Mouse (Mus musculus): ENCODE results near the gene Cd5. TPM values are rescaled to one million over a fixed set of nuclear protein-coding genes. Genes with fewer than 3 reads are reported as not detected.

Cd5 gene
- total and polyA plus RNA-seq, 2 experiments: 0.28 to 0.49 TPM

GRCm38 (mm10) chr19:10689470-10690166 lies 49.2 kb downstream of the Cd5 start:
- no peaks in the 10 kb centered on the region for H3K27me3 ChIP-seq (ENCODE audit: control insufficient read depth, insufficient read depth, low read length)
- 23% methylated on average over 5 of the region's 5 CpGs for WGBS
- H3K36me3 ChIP-seq (ENCODE audit: control insufficient read depth, insufficient read depth, low read length): no peaks in the 10 kb centered on the region
- peak overlapping the region; percentile 90 for H3K9ac ChIP-seq (ENCODE audit: low read depth, low read length)
- peak overlapping the region; percentile 81 for H3K4me3 ChIP-seq (ENCODE audit: insufficient read depth, low read depth, low read length)
- H3K79me2 ChIP-seq (ENCODE audit: control insufficient read depth, insufficient read depth, low read length): peaks cover 29% of the 10 kb centered on the region
- H3K4me1 ChIP-seq (ENCODE audit: control insufficient read depth, insufficient read depth, low read length): peaks cover 23% of the 10 kb centered on the region
- peak overlapping the region; percentile 89 for H3K27ac ChIP-seq (replicated peaks; ENCODE audit: insufficient read depth, low read depth, low read length)
- TF ChIP-seq CTCF (IDR thresholded peaks at IDR 0.05; ENCODE audit: low read depth, low read length) (no peak), POLR2A (IDR thresholded peaks at IDR 0.05; ENCODE audit: extremely low read depth, insufficient read depth, low read length) (no peak)
- peak; percentile 70 for DNase-seq (ENCODE audit: extremely low read depth, low read depth, low spot score)

GRCm38 (mm10) chr19:10688537-10689352 lies 50.1 kb downstream of the Cd5 start, which contains the start of gene Vps37c:
Gene Vps37c, plus strand, starts transcription at chr19:10688735.
- H3K79me2 ChIP-seq (ENCODE audit: control insufficient read depth, insufficient read depth, low read length): peaks cover 22% of the 10 kb centered on the region; the same call in 1 of the 2 replicates
- H3K27me3 ChIP-seq (ENCODE audit: control insufficient read depth, insufficient read depth, low read length): no peaks in the 10 kb centered on the region
- H3K9ac ChIP-seq (ENCODE audit: low read depth, low read length): peak within 1 kb of the TSS; percentile 90
- under 1% methylated on average over 73 of the region's 74 CpGs for WGBS
- TF ChIP-seq POLR2A (IDR thresholded peaks at IDR 0.05; ENCODE audit: extremely low read depth, insufficient read depth, low read length) (peak; percentile 70), CTCF (IDR thresholded peaks at IDR 0.05; ENCODE audit: low read depth, low read length) (0 out of 2 replicates have a peak, but pooled peaks have one; percentile 0)
- peaks cover 23% of the 10 kb centered on the region for H3K4me1 ChIP-seq (ENCODE audit: control insufficient read depth, insufficient read depth, low read length)
- peak within 1 kb of the TSS; percentile 81 for H3K4me3 ChIP-seq (ENCODE audit: insufficient read depth, low read depth, low read length)
- DNase-seq (ENCODE audit: extremely low read depth, low read depth, low spot score): peak; percentile 84
- peak within 1 kb of the TSS; percentile 89 for H3K27ac ChIP-seq (replicated peaks; ENCODE audit: insufficient read depth, low read depth, low read length)
- no peaks in the 10 kb centered on the region for H3K36me3 ChIP-seq (ENCODE audit: control insufficient read depth, insufficient read depth, low read length)

- no peaks in the 10 kb centered on the region for H3K36me3 ChIP-seq (ENCODE audit: control insufficient read depth, insufficient read depth, low read length)
- 74% methylated on average over 2 of the region's 2 CpGs for WGBS
- H3K4me3 ChIP-seq (ENCODE audit: insufficient read depth, low read depth, low read length): no peak overlapping the region
- no peak for TF ChIP-seq CTCF (IDR thresholded peaks at IDR 0.05; ENCODE audit: low read depth, low read length)
- no peak for TF ChIP-seq POLR2A (IDR thresholded peaks at IDR 0.05; ENCODE audit: extremely low read depth, insufficient read depth, low read length)
- H3K27ac ChIP-seq (replicated peaks; ENCODE audit: insufficient read depth, low read depth, low read length): no peak overlapping the region
- DNase-seq (ENCODE audit: extremely low read depth, low read depth, low spot score): no peak
- peaks cover 8% of the 10 kb centered on the region for H3K4me1 ChIP-seq (ENCODE audit: control insufficient read depth, insufficient read depth, low read length)
- no peak overlapping the region for H3K9ac ChIP-seq (ENCODE audit: low read depth, low read length)
- H3K79me2 ChIP-seq (ENCODE audit: control insufficient read depth, insufficient read depth, low read length): peaks cover 8% of the 10 kb centered on the region; the same call in 1 of the 2 replicates
- no peaks in the 10 kb centered on the region for H3K27me3 ChIP-seq (ENCODE audit: control insufficient read depth, insufficient read depth, low read length)
Observed at GRCm38 (mm10) chr19:10685727-10686126, 53.1 kb downstream of the Cd5 start.

GRCm38 (mm10) chr19:10685081-10685480 lies 53.7 kb downstream of the Cd5 start:
- H3K4me3 ChIP-seq (ENCODE audit: insufficient read depth, low read depth, low read length): no peak overlapping the region
- H3K79me2 ChIP-seq (ENCODE audit: control insufficient read depth, insufficient read depth, low read length): peaks cover 6% of the 10 kb centered on the region; the same call in 1 of the 2 replicates
- WGBS: 91% methylated on average over 9 of the region's 9 CpGs
- H3K27me3 ChIP-seq (ENCODE audit: control insufficient read depth, insufficient read depth, low read length): no peaks in the 10 kb centered on the region
- no peaks in the 10 kb centered on the region for H3K36me3 ChIP-seq (ENCODE audit: control insufficient read depth, insufficient read depth, low read length)
- DNase-seq (ENCODE audit: extremely low read depth, low read depth, low spot score): no peak
- H3K9ac ChIP-seq (ENCODE audit: low read depth, low read length): no peak overlapping the region
- TF ChIP-seq POLR2A (IDR thresholded peaks at IDR 0.05; ENCODE audit: extremely low read depth, insufficient read depth, low read length) (no peak), CTCF (IDR thresholded peaks at IDR 0.05; ENCODE audit: low read depth, low read length) (no peak)
- H3K4me1 ChIP-seq (ENCODE audit: control insufficient read depth, insufficient read depth, low read length): peaks cover 6% of the 10 kb centered on the region; the same call in 1 of the 2 replicates
- H3K27ac ChIP-seq (replicated peaks; ENCODE audit: insufficient read depth, low read depth, low read length): no peak overlapping the region

GRCm38 (mm10) chr19:10681571-10681970 lies 57.2 kb downstream of the Cd5 start:
- no peak for DNase-seq (ENCODE audit: extremely low read depth, low read depth, low spot score)
- H3K36me3 ChIP-seq (ENCODE audit: control insufficient read depth, insufficient read depth, low read length): no peaks in the 10 kb centered on the region
- no peaks in the 10 kb centered on the region for H3K79me2 ChIP-seq (ENCODE audit: control insufficient read depth, insufficient read depth, low read length)
- TF ChIP-seq POLR2A (IDR thresholded peaks at IDR 0.05; ENCODE audit: extremely low read depth, insufficient read depth, low read length): no peak
- no peak for TF ChIP-seq CTCF (IDR thresholded peaks at IDR 0.05; ENCODE audit: low read depth, low read length)
- no peaks in the 10 kb centered on the region for H3K4me1 ChIP-seq (ENCODE audit: control insufficient read depth, insufficient read depth, low read length)
- H3K27ac ChIP-seq (replicated peaks; ENCODE audit: insufficient read depth, low read depth, low read length): no peak overlapping the region
- WGBS: 57% methylated on average over 4 of the region's 4 CpGs
- H3K4me3 ChIP-seq (ENCODE audit: insufficient read depth, low read depth, low read length): no peak overlapping the region
- no peak overlapping the region for H3K9ac ChIP-seq (ENCODE audit: low read depth, low read length)
- H3K27me3 ChIP-seq (ENCODE audit: control insufficient read depth, insufficient read depth, low read length): no peaks in the 10 kb centered on the region
